Mouse (Mus musculus): ENCODE measurements around the gene Dlec1. TPM values are rescaled to one million over a fixed set of nuclear protein-coding genes. Genes with fewer than 3 reads are reported as not detected.
A peak's percentile ranks its signal among the peaks of the same experiment; 100 is the strongest.

Gene Dlec1
- polyA plus RNA-seq, 1 experiment from 2014 or later = 0.56 TPM

DNA sequence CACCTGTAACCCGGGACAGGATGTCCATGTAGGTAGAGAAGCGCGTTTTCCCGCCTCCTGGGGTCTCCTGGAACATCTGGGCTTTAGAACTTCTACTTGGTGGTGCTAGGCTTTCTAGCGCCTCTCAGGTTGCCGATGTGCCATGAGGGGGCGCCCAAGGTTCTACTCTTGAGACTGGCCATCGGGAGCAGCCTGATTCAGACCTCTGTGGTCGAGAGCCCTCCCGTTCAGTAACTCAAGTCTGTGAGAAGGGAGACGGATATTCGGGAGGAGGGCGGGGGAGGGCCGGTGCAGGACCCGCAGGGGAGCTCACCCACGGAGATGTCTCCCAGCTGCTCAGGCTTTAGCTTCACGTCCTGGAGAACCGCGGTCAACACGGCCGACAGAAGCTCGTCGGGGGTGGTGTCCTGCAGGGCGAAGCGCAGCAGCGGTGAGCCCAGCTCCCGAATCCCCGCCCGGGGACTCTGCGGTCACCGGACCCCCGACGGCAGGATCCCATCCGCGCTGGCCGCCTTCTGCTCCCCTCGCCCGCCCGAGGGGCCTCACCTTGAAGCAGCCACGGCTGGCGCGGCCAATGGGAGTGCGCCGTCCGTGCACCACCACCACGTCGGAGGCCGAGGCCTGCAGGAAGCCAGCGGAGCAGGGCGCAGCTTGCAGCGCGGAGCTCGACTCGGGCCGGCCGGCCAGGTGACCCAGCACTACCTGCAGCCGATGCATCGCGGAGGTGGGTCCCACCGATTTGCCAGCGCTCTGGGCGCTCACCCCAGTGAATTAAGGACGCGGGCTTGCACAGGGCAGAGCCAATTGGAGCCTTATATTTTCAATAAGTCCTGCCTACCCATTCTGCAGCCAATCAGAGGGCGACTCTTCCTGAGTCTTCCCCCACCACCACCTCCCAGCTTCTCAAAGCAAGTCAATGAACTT is 54.3 kb downstream of the Dlec1 start, which contains the start of gene Acaa1b:
Gene Acaa1b, minus strand, starts transcription at position 816 of the 924 bp plus-strand sequence.
- no peak within 1 kb of the TSS for H3K27ac ChIP-seq (ENCODE audit: low read depth, low read length)
- peak; percentile 35; the same call in 1 of the 2 replicates for ATAC-seq (replicated peaks; ENCODE audit: insufficient number of reproducible peaks, low FRiP score, low TSS enrichment)
- H3K4me3 ChIP-seq (ENCODE audit: low read depth, low read length) = peak within 1 kb of the TSS; percentile 48
- WGBS (ENCODE audit: insufficient replicate concordance) = 1% methylated on average over 65 of the region's 65 CpGs
- H3K36me3 ChIP-seq (ENCODE audit: control insufficient read depth, insufficient read depth, low read length) = no peaks in the 10 kb centered on the region
- H3K9me3 ChIP-seq (replicated peaks; ENCODE audit: control insufficient read depth, low read length) = no peaks in the 10 kb centered on the region
- no peak within 1 kb of the TSS for H3K9ac ChIP-seq (ENCODE audit: low read depth, low read length)
- peak within 1 kb of the TSS; percentile 76 for H3K4me2 ChIP-seq
- H3K4me1 ChIP-seq (ENCODE audit: control insufficient read depth, insufficient read depth, low read length) = no peaks in the 10 kb centered on the region
- H3K27me3 ChIP-seq (ENCODE audit: control insufficient read depth, insufficient read depth, low read length) = peaks cover 19% of the 10 kb centered on the region

DNA sequence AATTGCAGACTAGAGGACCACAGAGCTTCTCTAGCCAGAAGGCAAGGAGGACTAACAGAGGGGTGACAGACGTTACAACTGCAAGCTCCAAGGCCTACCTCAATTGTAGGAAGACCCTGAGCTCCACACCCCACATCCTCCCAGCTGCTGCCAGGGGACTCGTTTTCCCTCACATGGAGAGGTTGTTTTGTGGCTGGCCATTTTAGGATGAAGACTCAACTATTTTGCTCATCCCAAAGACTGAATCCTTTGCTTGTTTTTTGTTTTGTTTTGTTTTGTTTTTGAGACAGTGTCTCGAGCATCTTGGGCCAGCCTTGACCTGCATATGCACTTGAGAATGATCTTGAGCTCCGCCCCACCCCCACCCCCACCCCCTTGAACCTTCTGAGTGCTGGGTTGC is 56.6 kb downstream of the Dlec1 start, which contains the start of gene Gm47289:
Gene Gm47289, plus strand, starts transcription at position 301 of the 400 bp plus-strand sequence.
- H3K4me2 ChIP-seq = no peak within 1 kb of the TSS
- no peak within 1 kb of the TSS for H3K27ac ChIP-seq (ENCODE audit: low read depth, low read length)
- no peaks in the 10 kb centered on the region for H3K9me3 ChIP-seq (replicated peaks; ENCODE audit: control insufficient read depth, low read length)
- no peaks in the 10 kb centered on the region for H3K4me1 ChIP-seq (ENCODE audit: control insufficient read depth, insufficient read depth, low read length)
- no peak for ATAC-seq (replicated peaks; ENCODE audit: insufficient number of reproducible peaks, low FRiP score, low TSS enrichment)
- H3K9ac ChIP-seq (ENCODE audit: low read depth, low read length) = no peak within 1 kb of the TSS
- no peaks in the 10 kb centered on the region for H3K36me3 ChIP-seq (ENCODE audit: control insufficient read depth, insufficient read depth, low read length)
- 45% methylated on average over 4 of the region's 4 CpGs for WGBS (ENCODE audit: insufficient replicate concordance)
- H3K4me3 ChIP-seq (ENCODE audit: low read depth, low read length) = no peak within 1 kb of the TSS
- peaks cover 19% of the 10 kb centered on the region for H3K27me3 ChIP-seq (ENCODE audit: control insufficient read depth, insufficient read depth, low read length)

DNA sequence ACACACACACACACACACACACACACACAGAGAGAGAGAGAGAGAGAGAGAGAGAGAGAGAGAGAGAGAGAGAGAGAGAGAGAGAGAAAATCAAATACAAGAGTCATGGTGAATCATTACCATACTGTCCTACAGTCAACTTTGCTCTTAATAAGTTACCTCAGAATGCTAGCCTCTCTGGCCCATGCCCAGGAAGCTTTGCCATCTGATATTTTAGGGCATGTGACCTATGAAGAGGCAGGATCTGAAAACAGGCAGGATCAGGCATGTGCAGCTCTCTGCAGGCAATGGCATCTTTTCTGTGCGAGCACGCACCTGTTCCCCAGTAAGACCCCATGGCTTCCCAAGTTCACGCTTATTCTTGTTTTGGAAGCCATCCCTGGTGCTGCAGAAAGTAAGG is 58.4 kb downstream of the Dlec1 start:
- no peak for ATAC-seq (replicated peaks; ENCODE audit: insufficient number of reproducible peaks, low FRiP score, low TSS enrichment)
- Histone ChIP-seq H3K9ac (ENCODE audit: low read depth, low read length) (no peak overlapping the region), H3K27ac (ENCODE audit: low read depth, low read length) (no peak overlapping the region), H3K4me2 (no peak overlapping the region), H3K27me3 (ENCODE audit: control insufficient read depth, insufficient read depth, low read length) (peaks cover 12% of the 10 kb centered on the region), H3K9me3 (replicated peaks; ENCODE audit: control insufficient read depth, low read length) (no peaks in the 10 kb centered on the region), H3K4me3 (ENCODE audit: low read depth, low read length) (no peak overlapping the region), H3K36me3 (ENCODE audit: control insufficient read depth, insufficient read depth, low read length) (no peaks in the 10 kb centered on the region), H3K4me1 (ENCODE audit: control insufficient read depth, insufficient read depth, low read length) (no peaks in the 10 kb centered on the region)
- 82% methylated on average over 3 of the region's 3 CpGs for WGBS (ENCODE audit: insufficient replicate concordance)

DNA sequence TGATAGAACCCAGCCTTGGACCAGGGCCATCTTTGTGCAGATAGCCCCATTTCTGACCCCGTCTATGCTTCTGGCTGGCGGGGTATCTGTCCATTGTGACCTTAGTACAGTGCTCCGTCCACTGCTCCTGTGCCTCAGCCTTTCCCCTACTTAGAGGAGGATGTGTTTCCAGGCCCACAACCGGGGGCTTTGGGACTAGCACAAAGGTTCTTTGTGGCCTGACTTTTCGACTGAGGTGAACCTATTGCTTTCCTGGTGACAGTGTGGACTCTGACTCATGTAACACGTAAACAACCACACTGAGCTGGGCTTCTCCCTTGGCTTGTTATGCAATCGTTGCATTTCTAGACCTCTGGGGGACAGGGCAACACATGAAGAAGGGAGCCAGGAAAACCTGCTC is 62.5 kb downstream of the Dlec1 start:
- H3K27me3 ChIP-seq (ENCODE audit: control insufficient read depth, insufficient read depth, low read length) = no peaks in the 10 kb centered on the region
- H3K4me1 ChIP-seq (ENCODE audit: control insufficient read depth, insufficient read depth, low read length) = no peaks in the 10 kb centered on the region
- WGBS (ENCODE audit: insufficient replicate concordance) = 83% methylated on average over 7 of the region's 7 CpGs
- H3K27ac ChIP-seq (ENCODE audit: low read depth, low read length) = no peak overlapping the region
- H3K4me3 ChIP-seq (ENCODE audit: low read depth, low read length) = no peak overlapping the region
- H3K36me3 ChIP-seq (ENCODE audit: control insufficient read depth, insufficient read depth, low read length) = no peaks in the 10 kb centered on the region
- ATAC-seq (replicated peaks; ENCODE audit: insufficient number of reproducible peaks, low FRiP score, low TSS enrichment) = no peak
- no peaks in the 10 kb centered on the region for H3K9me3 ChIP-seq (replicated peaks; ENCODE audit: control insufficient read depth, low read length)
- H3K4me2 ChIP-seq = no peak overlapping the region
- H3K9ac ChIP-seq (ENCODE audit: low read depth, low read length) = no peak overlapping the region

DNA sequence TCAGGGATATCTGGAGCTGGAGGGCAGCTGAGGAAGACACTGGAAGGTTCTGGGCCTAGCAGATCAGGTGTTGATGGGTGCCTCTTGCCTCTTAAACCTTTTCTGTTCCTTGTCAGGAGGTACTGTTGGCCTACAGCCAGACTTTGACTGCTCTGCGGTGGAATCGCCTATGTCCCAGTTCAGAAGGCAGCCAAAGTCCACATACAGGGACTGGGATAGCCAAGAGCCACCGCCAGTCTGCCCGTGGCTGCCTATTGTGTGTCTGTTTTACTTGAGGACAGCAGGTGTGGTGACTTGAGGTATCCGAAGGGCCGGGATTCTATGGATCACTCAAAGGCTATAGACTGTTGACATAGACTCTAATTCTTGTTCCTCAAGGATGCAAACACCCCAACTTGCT is 63.3 kb downstream of the Dlec1 start:
- Histone ChIP-seq H3K4me1 (ENCODE audit: control insufficient read depth, insufficient read depth, low read length) (no peaks in the 10 kb centered on the region), H3K27ac (ENCODE audit: low read depth, low read length) (no peak overlapping the region), H3K4me3 (ENCODE audit: low read depth, low read length) (no peak overlapping the region), H3K27me3 (ENCODE audit: control insufficient read depth, insufficient read depth, low read length) (no peaks in the 10 kb centered on the region), H3K4me2 (no peak overlapping the region), H3K36me3 (ENCODE audit: control insufficient read depth, insufficient read depth, low read length) (no peaks in the 10 kb centered on the region), H3K9me3 (replicated peaks; ENCODE audit: control insufficient read depth, low read length) (no peaks in the 10 kb centered on the region), H3K9ac (ENCODE audit: low read depth, low read length) (no peak overlapping the region)
- ATAC-seq (replicated peaks; ENCODE audit: insufficient number of reproducible peaks, low FRiP score, low TSS enrichment) = no peak
- WGBS (ENCODE audit: insufficient replicate concordance) = 84% methylated on average over 6 of the region's 6 CpGs

DNA sequence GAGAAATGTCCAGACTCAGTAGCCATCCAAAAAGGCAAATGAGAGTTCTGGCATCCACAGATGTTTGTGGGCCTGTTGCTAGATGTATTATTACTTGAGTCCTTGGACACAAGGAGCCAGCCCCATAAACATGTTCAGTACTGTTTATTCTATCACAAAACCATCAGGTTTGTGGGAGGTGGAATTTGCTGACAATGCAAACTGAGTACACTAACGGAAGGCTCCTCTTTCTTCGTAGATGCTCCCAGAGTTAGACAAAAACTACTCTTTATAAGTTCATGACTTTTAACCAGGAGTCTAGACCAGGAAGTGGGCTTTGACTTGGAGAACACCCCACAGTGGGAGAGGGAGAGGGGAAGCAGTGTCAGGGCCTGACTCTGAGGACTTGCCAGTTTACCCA is 65.3 kb downstream of the Dlec1 start:
- Histone ChIP-seq H3K4me2 (no peak overlapping the region), H3K27me3 (ENCODE audit: control insufficient read depth, insufficient read depth, low read length) (no peaks in the 10 kb centered on the region), H3K4me3 (ENCODE audit: low read depth, low read length) (no peak overlapping the region), H3K27ac (ENCODE audit: low read depth, low read length) (no peak overlapping the region), H3K9ac (ENCODE audit: low read depth, low read length) (no peak overlapping the region), H3K9me3 (replicated peaks; ENCODE audit: control insufficient read depth, low read length) (no peaks in the 10 kb centered on the region), H3K4me1 (ENCODE audit: control insufficient read depth, insufficient read depth, low read length) (no peaks in the 10 kb centered on the region), H3K36me3 (ENCODE audit: control insufficient read depth, insufficient read depth, low read length) (no peaks in the 10 kb centered on the region)
- ATAC-seq (replicated peaks; ENCODE audit: insufficient number of reproducible peaks, low FRiP score, low TSS enrichment) = no peak
- WGBS (ENCODE audit: insufficient replicate concordance) = 95% methylated on average over 2 of the region's 2 CpGs

DNA sequence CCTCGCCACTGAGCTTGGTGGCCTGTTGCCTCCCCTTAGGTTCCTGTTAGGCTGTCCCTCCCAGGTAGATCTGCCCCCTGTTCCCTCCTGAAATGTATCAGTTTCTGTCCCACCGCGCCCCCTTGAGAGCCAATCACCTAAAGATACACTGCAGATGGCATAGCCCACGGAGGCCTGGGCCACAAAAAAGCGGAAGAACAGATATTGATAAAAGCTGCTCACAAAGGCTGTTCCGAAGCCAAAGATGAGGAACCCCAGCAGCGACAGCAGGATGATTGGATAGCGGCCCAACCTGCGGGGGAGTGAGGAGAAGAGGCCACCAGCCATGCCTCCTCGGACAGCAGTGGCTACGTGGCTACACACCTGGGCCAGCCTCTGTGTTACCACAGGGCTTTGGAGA is 77.0 kb downstream of the Dlec1 start:
- Histone ChIP-seq H3K36me3 (ENCODE audit: control insufficient read depth, insufficient read depth, low read length) (no peaks in the 10 kb centered on the region), H3K27me3 (ENCODE audit: control insufficient read depth, insufficient read depth, low read length) (no peaks in the 10 kb centered on the region), H3K4me1 (ENCODE audit: control insufficient read depth, insufficient read depth, low read length) (no peaks in the 10 kb centered on the region), H3K9ac (ENCODE audit: low read depth, low read length) (no peak overlapping the region), H3K4me3 (ENCODE audit: low read depth, low read length) (no peak overlapping the region), H3K4me2 (no peak overlapping the region), H3K27ac (ENCODE audit: low read depth, low read length) (no peak overlapping the region), H3K9me3 (replicated peaks; ENCODE audit: control insufficient read depth, low read length) (no peaks in the 10 kb centered on the region)
- 81% methylated on average over 11 of the region's 11 CpGs for WGBS (ENCODE audit: insufficient replicate concordance)
- no peak for ATAC-seq (replicated peaks; ENCODE audit: insufficient number of reproducible peaks, low FRiP score, low TSS enrichment)

DNA sequence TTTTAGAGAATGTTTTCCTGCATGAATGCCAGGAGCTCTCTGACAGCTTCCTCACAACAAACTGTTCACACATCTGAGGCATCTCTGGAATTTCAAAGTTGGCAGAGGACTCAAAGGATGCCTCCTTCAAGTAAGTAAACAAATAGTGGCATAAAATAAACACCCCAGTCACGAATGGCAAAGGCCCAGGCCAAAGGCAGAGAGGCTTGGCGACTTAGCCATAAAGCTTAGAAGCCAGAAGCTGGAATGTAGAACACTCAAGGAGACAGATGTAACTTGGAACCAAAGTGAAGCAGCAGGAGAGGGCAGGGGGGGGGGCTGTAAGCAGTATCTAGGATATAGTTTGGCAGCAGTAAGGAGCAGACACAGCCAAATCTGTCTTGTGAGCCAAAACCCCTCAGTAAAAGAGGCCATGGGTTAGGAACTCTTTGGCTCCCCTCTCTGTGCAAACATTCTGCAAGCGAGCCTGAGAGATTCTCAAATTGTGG is 79.0 kb downstream of the Dlec1 start:
- no peaks in the 10 kb centered on the region for H3K4me1 ChIP-seq (ENCODE audit: control insufficient read depth, insufficient read depth, low read length)
- no peak overlapping the region for H3K9ac ChIP-seq (ENCODE audit: low read depth, low read length)
- no peak for ATAC-seq (replicated peaks; ENCODE audit: insufficient number of reproducible peaks, low FRiP score, low TSS enrichment)
- H3K9me3 ChIP-seq (replicated peaks; ENCODE audit: control insufficient read depth, low read length) = no peaks in the 10 kb centered on the region
- no peaks in the 10 kb centered on the region for H3K36me3 ChIP-seq (ENCODE audit: control insufficient read depth, insufficient read depth, low read length)
- H3K4me2 ChIP-seq = no peak overlapping the region
- no peak overlapping the region for H3K27ac ChIP-seq (ENCODE audit: low read depth, low read length)
- no peak overlapping the region for H3K4me3 ChIP-seq (ENCODE audit: low read depth, low read length)
- 38% methylated on average over 3 of the region's 3 CpGs for WGBS (ENCODE audit: insufficient replicate concordance)
- no peaks in the 10 kb centered on the region for H3K27me3 ChIP-seq (ENCODE audit: control insufficient read depth, insufficient read depth, low read length)
